Mouse (Mus musculus) heart, adult 9 months (tissue): ENCODE data around the gene Chek2.
A peak's percentile ranks its signal among the peaks of the same experiment; 100 is the strongest.
"Not testable (repeated sequence)": the region's sequence is repeated elsewhere in the genome, so short reads cannot be mapped to it uniquely, and the experiment has no call there.

Experiments used
- DNase-seq, 2 experiments: peaks; one replicate each; pipeline ENCODE4 v3.0.0; 2022; ENCODE audit warnings: low spot score in 2 of 2

Gene Chek2

GRCm38 (mm10) chr5:110839038-110839677, 621 bp upstream of the Chek2 start:
- peak in 1 of 2 experiments; percentile 21 for DNase-seq

DNA sequence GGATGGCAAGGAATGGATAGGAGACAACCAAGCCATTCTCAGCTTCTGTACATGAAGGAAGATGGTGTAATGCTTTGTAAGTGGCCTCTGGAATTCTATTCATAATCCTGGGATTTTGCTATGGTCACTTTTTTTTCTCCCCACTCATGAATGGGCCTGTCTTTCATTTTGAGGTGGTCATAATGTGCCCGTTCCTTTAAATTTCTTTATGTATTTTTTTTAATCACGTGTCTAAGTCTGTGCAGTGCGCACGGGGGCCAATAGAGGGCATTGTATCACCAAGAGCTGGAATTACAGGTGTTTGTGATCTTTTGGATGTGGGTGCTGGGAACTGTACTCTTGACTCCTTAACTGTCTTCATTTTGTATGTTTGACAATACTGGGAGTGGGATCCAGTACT, 686 bp downstream of the Chek2 start:
- DNase-seq = peak in 1 of 2 experiments; percentile 35

DNA sequence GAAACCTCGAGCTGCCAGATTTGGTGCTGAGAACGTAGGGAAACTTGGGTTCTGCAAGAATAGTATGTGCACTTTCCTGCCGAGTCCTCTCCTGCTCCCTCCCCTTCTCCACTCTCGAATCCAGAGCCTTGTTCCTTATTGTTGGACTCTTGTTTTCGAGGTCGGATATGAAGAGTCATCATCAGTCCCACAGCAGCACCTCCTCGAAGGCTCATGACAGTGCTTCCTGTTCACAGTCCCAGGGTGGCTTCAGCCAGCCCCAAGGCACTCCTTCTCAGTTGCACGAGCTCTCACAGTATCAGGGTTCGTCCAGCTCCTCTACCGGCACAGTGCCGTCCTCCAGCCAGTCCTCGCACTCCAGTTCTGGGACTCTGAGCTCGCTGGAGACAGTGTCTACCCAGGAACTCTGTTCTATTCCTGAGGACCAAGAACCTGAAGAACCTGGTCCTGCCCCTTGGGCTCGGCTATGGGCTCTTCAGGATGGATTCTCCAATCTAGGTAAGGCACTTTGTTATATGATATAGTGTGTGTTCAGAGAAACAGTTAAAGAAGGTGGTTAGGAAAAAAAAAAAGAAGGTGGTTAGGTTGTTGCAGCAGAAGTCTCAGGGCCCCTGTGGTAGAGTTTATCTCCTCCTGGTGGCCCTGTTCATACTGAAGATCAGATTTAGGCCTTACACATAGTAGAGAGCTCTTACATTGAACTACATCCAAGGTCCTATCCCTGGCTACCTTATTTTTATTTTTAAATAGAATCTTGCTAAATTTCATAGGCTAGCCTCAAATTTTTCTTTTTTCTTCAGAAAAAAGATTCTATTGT, 1.5 kb downstream of the Chek2 start:
- no peak for DNase-seq

DNA sequence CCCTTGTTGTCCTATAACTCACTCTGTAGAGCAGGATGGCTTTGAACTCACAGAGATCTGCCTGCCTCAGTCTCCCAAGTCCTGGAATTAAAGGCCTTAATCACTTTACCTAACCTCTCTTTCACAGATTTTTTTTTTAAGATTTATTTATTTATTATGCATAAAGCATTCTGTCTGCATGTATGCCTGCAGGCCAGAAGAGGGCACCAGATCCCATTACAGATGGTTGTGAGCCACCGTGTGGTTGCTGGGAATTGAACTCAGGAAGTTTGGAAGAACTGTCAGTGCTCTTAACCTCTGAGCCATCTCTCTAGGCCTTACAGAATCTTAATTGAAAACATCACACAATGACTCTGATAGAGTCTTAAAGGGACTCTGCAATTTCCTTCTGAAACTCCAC, 13.2 kb downstream of the Chek2 start:
- DNase-seq = no peak

GRCm38 (mm10) chr5:110857091-110857490, 17.3 kb downstream of the Chek2 start:
- DNase-seq = peak; percentile 58 to 63

GRCm38 (mm10) chr5:110859013-110859650, 19.4 kb downstream of the Chek2 start:
- peak; percentile 85 to 90 for DNase-seq

- DNase-seq = peak in 1 of 2 experiments; percentile 23
Measured at GRCm38 (mm10) chr5:110860445-110860844, 20.7 kb downstream of the Chek2 start.

GRCm38 (mm10) chr5:110868460-110868859, 28.7 kb downstream of the Chek2 start:
- DNase-seq = no peak

- DNase-seq = peak; percentile 27 to 37
Measured at GRCm38 (mm10) chr5:110869242-110869669, 29.5 kb downstream of the Chek2 start.

GRCm38 (mm10) chr5:110873160-110873559, 33.4 kb downstream of the Chek2 start:
- DNase-seq = no peak

DNA sequence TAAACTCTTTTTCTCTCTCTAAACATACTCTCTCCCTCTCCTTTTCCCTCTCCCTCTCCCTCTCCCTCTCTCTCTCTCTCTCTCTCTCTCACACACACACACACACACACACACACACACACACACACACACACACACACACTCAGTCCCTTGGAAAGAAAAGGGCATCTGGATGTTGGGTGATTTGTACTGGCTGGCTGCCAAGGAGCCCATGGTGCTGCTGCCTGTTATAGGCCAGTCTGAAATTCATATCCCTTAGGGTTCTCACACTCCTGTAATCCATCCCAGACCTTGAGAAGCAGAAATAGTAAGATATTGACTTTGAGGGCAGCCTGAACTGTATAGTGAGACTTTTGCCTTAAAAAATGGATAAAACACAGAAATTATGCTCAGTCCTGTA, 34.9 kb downstream of the Chek2 start:
- DNase-seq = no peak

GRCm38 (mm10) chr5:110875286-110875685, 35.5 kb downstream of the Chek2 start:
- no peak for DNase-seq

- no peak for DNase-seq
Measured at GRCm38 (mm10) chr5:110877666-110878505, 38.1 kb downstream of the Chek2 start.

- DNase-seq = not testable (repeated sequence)
Measured at GRCm38 (mm10) chr5:110878526-110878925, 38.7 kb downstream of the Chek2 start.

- DNase-seq = no peak
Measured at GRCm38 (mm10) chr5:110879042-110879441, 39.3 kb downstream of the Chek2 start.

GRCm38 (mm10) chr5:110879584-110880374, 40.0 kb downstream of the Chek2 start, which contains the start of gene Ttc28:
Gene Ttc28, plus strand, starts transcription at chr5:110879803.
- peak; percentile 90 to 91 for DNase-seq

GRCm38 (mm10) chr5:110888596-110888995, 48.8 kb downstream of the Chek2 start:
- DNase-seq = no peak

DNA sequence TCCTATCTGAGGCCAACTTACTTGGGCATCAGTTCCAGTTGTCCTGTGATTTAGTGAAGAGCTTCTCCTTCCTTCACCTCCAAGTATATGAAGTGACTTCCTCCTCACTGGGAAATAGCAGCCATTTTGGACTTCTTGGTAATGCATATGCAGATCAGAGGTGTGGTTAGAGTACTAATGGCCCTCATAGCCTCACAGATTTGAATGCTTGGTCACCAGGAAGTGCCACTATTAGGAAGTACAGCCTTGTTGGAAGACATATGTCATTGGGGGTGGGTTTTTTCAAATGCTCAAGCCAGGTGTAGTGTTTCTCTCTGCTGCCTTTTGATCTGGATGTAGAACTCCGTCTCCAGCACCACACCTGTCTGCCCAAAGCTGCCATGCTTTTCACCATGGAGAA, 50.2 kb downstream of the Chek2 start:
- no peak for DNase-seq

DNA sequence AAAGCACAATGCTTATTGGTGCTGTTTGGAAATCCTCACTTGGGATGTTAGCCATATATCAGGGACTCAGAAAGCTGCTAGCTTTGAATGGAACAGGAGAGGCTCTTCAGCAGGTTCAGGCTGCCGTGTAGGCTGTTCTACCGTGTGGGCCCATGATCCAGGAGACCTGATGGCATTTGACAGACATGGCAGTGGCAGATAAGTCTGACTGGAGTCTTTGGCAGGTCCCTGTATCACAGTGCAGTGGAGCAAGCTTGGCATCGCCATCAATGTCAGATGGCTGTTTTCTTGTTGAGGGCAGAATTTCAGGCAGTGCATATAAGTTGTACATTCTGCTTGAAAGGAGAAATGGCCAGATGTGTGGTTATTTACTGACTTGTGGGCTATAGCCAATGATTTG, 50.8 kb downstream of the Chek2 start:
- DNase-seq = no peak

- no peak for DNase-seq
Measured at GRCm38 (mm10) chr5:110897114-110897788, 57.5 kb downstream of the Chek2 start.
